Mouse (Mus musculus) C2C12 (cell line): Measurements from ENCODE around the gene Best3.

Experiments
- CEBPB ChIP-seq: IDR thresholded peaks from one replicate; pipeline ENCODE4 v1.6.1; 2011; ENCODE audit warnings: low read depth, mild to moderate bottlenecking, control low read depth, moderate library complexity
- CTCF ChIP-seq: IDR thresholded peaks from one replicate; pipeline ENCODE4 v1.5.1; 2011; ENCODE audit not compliant: control insufficient read depth, insufficient read depth, insufficient read length
- FOSL1 ChIP-seq: IDR thresholded peaks from one replicate; pipeline ENCODE4 v1.8.0; 2011; ENCODE audit warnings: mild to moderate bottlenecking, low read length; ENCODE audit not compliant: poor library complexity, insufficient read depth, severe bottlenecking
- MAX ChIP-seq: IDR thresholded peaks from one replicate; pipeline ENCODE4 v1.6.1; 2011; ENCODE audit warnings: mild to moderate bottlenecking, control low read depth
- MYOD1 ChIP-seq: IDR thresholded peaks from one replicate; pipeline ENCODE4 v1.6.1; 2011; ENCODE audit warnings: low read depth; ENCODE audit not compliant: control insufficient read depth, insufficient read length
- MYOG ChIP-seq: IDR thresholded peaks from one replicate; pipeline ENCODE4 v1.6.1; 2011; ENCODE audit not compliant: control insufficient read depth, insufficient read length; ENCODE audit errors: extremely low read depth
- USF1 ChIP-seq: IDR thresholded peaks from one replicate; pipeline ENCODE4 v1.6.1; 2011; ENCODE audit warnings: low read depth, mild to moderate bottlenecking, control low read depth, moderate library complexity

DNA sequence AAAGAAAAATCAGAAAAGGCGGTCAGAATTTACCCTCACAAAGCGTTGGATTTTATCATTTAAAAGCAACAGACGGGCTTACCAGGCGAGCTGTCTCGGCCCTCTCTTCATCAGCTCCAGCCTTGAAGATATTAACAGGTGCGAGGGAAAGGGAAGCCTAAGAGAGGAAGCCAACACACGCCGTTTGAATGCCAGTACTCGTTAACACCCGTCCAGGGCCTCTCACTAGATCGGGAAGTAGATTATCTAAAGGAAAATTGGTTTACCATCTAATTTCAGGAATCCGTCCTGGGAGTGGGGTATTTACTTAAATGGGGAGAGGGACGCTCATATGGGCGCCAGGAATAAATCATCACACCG lies 76.8 kb downstream of the Best3 start:
- TF ChIP-seq CTCF = no peak
- TF ChIP-seq MAX = no peak
- TF ChIP-seq USF1 = no peak
- TF ChIP-seq FOSL1 = no peak
- TF ChIP-seq MYOG = no peak
- TF ChIP-seq CEBPB = no peak
- no peak for TF ChIP-seq MYOD1
